Mouse (Mus musculus) E14TG2a.4 (cell line): ENCODE results near the gene Col25a1.

Experiments used
- CTCF ChIP-seq: conservative IDR thresholded peaks from 2 replicates; pipeline ENCODE4 v1.5.1; 2014; ENCODE audit warnings: low read length
- NANOG ChIP-seq: IDR thresholded peaks from 2 replicates; pipeline ENCODE4 v1.6.1; 2014; ENCODE audit warnings: borderline replicate concordance, low read length, mixed read lengths

DNA sequence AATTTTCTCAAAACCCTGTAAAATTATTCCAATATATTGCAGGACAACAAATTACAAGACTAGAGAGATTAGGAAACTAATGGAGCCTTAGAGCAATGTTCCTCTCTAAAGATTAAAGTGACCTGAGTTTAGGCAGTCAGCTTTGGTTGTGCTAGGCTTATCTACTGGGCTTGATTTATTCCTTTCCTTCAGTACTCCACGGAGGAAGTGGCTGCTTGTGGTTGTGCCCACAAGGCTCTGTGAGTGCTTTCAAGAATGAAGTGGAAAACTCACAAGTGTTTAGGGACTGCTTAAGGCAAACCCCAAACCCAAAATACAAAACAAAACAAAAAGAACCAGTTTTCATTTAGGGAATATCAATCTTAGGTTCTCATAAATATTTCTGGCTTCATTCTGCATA, 106.6 kb downstream of the Col25a1 start:
- no peak for TF ChIP-seq CTCF
- TF ChIP-seq NANOG, result no peak
